In the genomic region with DNA sequence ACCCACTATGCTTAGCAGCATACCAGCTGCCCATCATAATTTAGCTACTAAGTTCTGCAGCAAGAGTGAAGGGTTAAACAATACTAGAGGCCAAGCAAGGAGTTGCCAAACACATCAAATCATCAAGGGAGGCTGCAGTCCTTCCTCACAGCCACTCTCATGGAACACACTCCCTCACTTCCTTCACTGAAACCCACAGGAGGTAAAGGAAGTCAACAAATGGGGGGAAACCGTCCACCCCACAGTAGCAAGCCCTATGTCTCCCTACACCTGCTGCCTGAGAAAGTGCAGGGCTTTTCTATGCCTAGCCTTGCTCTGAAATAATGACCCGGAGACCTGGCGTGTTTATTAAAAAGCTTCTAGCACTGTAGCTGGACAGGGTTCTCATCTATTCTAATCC, we compare ENCODE assay signal across 34 mouse cellular contexts. TPM values are rescaled to one million over a fixed set of nuclear protein-coding genes. Genes with fewer than 3 reads are reported as not detected.
DNase-seq lines count a peak whose midpoint lies in the region; ATAC-seq and TF ChIP-seq lines count a peak whose summit lies in the region.
"Had no signal": no experiment of that assay in that cellular context is flagged by ENCODE, and none has a peak within 500 bp of the region (broad histone marks: within the 10 kb centered on the region; RNA-seq: fewer than 3 reads in every experiment).

No protein-coding gene starts in this region.

- DNase-seq in heart, adult 8-10 months (ENCODE audit: low spot score), result no peak
- DNase-seq in thymus, postnatal 14 days, result peak; percentile 45
- no peak for DNase-seq in thymus, adult 2 months
- peak; percentile 23 for DNase-seq in splenic B cell, adult 2 months (ENCODE audit: low read depth, low spot score)
- DNase-seq in layer of hippocampus, adult 18-20 months (ENCODE audit: low spot score in 2 of 2), result no peak
- DNase-seq in gastrocnemius, adult 8-10 months (ENCODE audit: low spot score in 2 of 2), result no peak
- DNase-seq: adrenal gland, adult 2 months; adrenal gland, postnatal 14 days; cerebellum, adult 11 months; cerebellum, adult 2 months; cerebellum, adult 9-11 months; cerebellum, postnatal 25 days; embryo, embryonic 11 days; gastrocnemius, postnatal 10 days had no signal

- H3K9me3 ChIP-seq in heart, embryonic 14.5 days (ENCODE audit: control insufficient read depth, low read length), result no peaks in the 10 kb centered on the region
- H3K9me3 ChIP-seq: embryonic facial prominence, embryonic 10.5 days; embryonic facial prominence, embryonic 13.5 days; forebrain, embryonic 12.5 days; forebrain, embryonic 15.5 days; G1E; heart, embryonic 10.5 days; heart, embryonic 13.5 days; hindbrain, embryonic 10.5 days; hindbrain, embryonic 13.5 days had no signal

- no peak for TF ChIP-seq POLR2A in thymus, adult 2 months (IDR thresholded peaks at IDR 0.05; ENCODE audit: control insufficient read depth, extremely low read depth, insufficient read depth, low read length, poor library complexity)

- H3K27ac ChIP-seq in heart, embryonic 14.5 days (replicated peaks in 1 of 2; ENCODE audit: control insufficient read depth in 1 of 2, insufficient read depth in 1 of 2, low read depth in 2 of 2, low read length in 2 of 2), result no peak overlapping the region
- no peak overlapping the region for H3K27ac ChIP-seq in thymus, adult 2 months (ENCODE audit: control insufficient read depth, insufficient read depth, low read length)
- H3K27ac ChIP-seq: embryonic facial prominence, embryonic 10.5 days; embryonic facial prominence, embryonic 13.5 days; forebrain, embryonic 12.5 days; forebrain, embryonic 15.5 days; heart, embryonic 10.5 days; hindbrain, embryonic 10.5 days; hindbrain, embryonic 13.5 days had no signal

- H3K4me1 ChIP-seq in heart, embryonic 14.5 days (ENCODE audit: control insufficient read depth in 2 of 2, insufficient read depth in 2 of 2, low read length in 2 of 2), result peaks cover 16 to 18% of the 10 kb centered on the region in 2 experiments
- peaks cover 48% of the 10 kb centered on the region for H3K4me1 ChIP-seq in thymus, adult 2 months (replicated peaks; ENCODE audit: control insufficient read depth, insufficient read depth, low read length)
- H3K4me1 ChIP-seq: embryonic facial prominence, embryonic 13.5 days; forebrain, embryonic 12.5 days; forebrain, embryonic 15.5 days; hindbrain, embryonic 13.5 days had no signal

- peaks cover 77% of the 10 kb centered on the region for H3K27me3 ChIP-seq in heart, embryonic 14.5 days (ENCODE audit: control insufficient read depth, insufficient read depth, low read length)
- H3K27me3 ChIP-seq in thymus, adult 2 months (ENCODE audit: control insufficient read depth, insufficient read depth, low read length), result no peaks in the 10 kb centered on the region
- H3K27me3 ChIP-seq in splenic B cell, adult 2 months (ENCODE audit: control insufficient read depth, insufficient read depth, low read length, poor library complexity, severe bottlenecking), result no peaks in the 10 kb centered on the region
- H3K27me3 ChIP-seq: CH12.LX; embryonic facial prominence, embryonic 13.5 days; forebrain, embryonic 12.5 days; forebrain, embryonic 15.5 days; hindbrain, embryonic 13.5 days; Patski had no signal

- H3K9ac ChIP-seq in heart, embryonic 14.5 days (ENCODE audit: low read length), result no peak overlapping the region
- H3K9ac ChIP-seq: embryonic facial prominence, embryonic 13.5 days; forebrain, embryonic 12.5 days; forebrain, embryonic 15.5 days; heart, embryonic 13.5 days; hindbrain, embryonic 13.5 days had no signal

- 70% methylated on average over 3 of the region's 3 CpGs for WGBS in heart, embryonic 14.5 days
- WGBS in thymus, adult 2 months, result 15% methylated on average over 3 of the region's 3 CpGs

- H3K4me3 ChIP-seq in heart, embryonic 14.5 days (ENCODE audit: control insufficient read depth in 1 of 2, insufficient read depth in 1 of 2, low read depth in 1 of 2, low read length in 2 of 2), result no peak overlapping the region
- H3K4me3 ChIP-seq in thymus, adult 2 months (ENCODE audit: control insufficient read depth, insufficient read depth, low read length), result no peak overlapping the region
- H3K4me3 ChIP-seq: embryonic facial prominence, embryonic 10.5 days; embryonic facial prominence, embryonic 13.5 days; erythroblast, embryonic 14.5 days; forebrain, embryonic 12.5 days; forebrain, embryonic 15.5 days; heart, embryonic 10.5 days; heart, embryonic 13.5 days; hindbrain, embryonic 10.5 days; hindbrain, embryonic 13.5 days had no signal

- ATAC-seq in heart, embryonic 14.5 days (ENCODE audit: insufficient number of reproducible peaks, insufficient read depth, low FRiP score, low read depth), result no peak
- peak; percentile 40 to 52; a peak in 3 of 4 replicates for ATAC-seq in hematopoietic stem cell, adult 5-6 weeks (replicated peaks in 1 of 2; ENCODE audit: insufficient read depth in 1 of 2, low FRiP score in 2 of 2, low TSS enrichment in 1 of 2, low read depth in 1 of 2, poor library complexity in 2 of 2, severe bottlenecking in 2 of 2)
- ATAC-seq: forebrain, embryonic 15.5 days; hindbrain, embryonic 16.5 days; Patski had no signal

- peak overlapping the region; percentile 37; the same call in 1 of the 2 replicates for H3K4me2 ChIP-seq in heart, embryonic 14.5 days (ENCODE audit: low read length)
- H3K4me2 ChIP-seq: embryonic facial prominence, embryonic 13.5 days; forebrain, embryonic 12.5 days; forebrain, embryonic 15.5 days; hindbrain, embryonic 13.5 days had no signal

- H3K36me3 ChIP-seq in heart, embryonic 14.5 days (ENCODE audit: control insufficient read depth, insufficient read depth, low read length), result no peaks in the 10 kb centered on the region
- H3K36me3 ChIP-seq in thymus, adult 2 months (ENCODE audit: control insufficient read depth, insufficient read depth, low read length), result no peaks in the 10 kb centered on the region
- H3K36me3 ChIP-seq in splenic B cell, adult 2 months (ENCODE audit: control insufficient read depth, insufficient read depth, low read length, poor library complexity, severe bottlenecking), result no peaks in the 10 kb centered on the region
- H3K36me3 ChIP-seq: embryonic facial prominence, embryonic 10.5 days; embryonic facial prominence, embryonic 13.5 days; forebrain, embryonic 12.5 days; forebrain, embryonic 15.5 days; G1E; heart, embryonic 10.5 days; heart, embryonic 13.5 days; hindbrain, embryonic 10.5 days; hindbrain, embryonic 13.5 days had no signal

- TF ChIP-seq CTCF in thymus, adult 2 months (IDR thresholded peaks at IDR 0.05; ENCODE audit: borderline replicate concordance, control insufficient read depth, extremely low read depth, insufficient read depth, low read length, poor library complexity), result no peak

RNA-seq across cellular contexts. Expression of a gene that starts 35.5 kb away (rescaled TPM):
- polyA plus RNA-seq in heart, embryonic 14.5 days (2014; fragmentation: Nextera tagmentation; extraction: Ambion mirVana), result not detected in 2 replicates
- not detected for total RNA-seq in heart, adult 8-10 months (2022)
- 0.38 and 0.43 TPM in 2 replicates for polyA plus RNA-seq in thymus, adult 2 months (2012; rRNA removed)
- not detected in 2 replicates for total RNA-seq in hematopoietic stem cell, adult 5-6 weeks (2017)
- total RNA-seq in layer of hippocampus, adult 18-20 months (2021), result not detected
- not detected for total RNA-seq in gastrocnemius, adult 8-10 months (2022)
- total RNA-seq: adrenal gland, adult 2 months; adrenal gland, postnatal 14 days; adrenal gland, postnatal 4 days; CH12.LX; G1E; gastrocnemius, postnatal 10 days; gastrocnemius, postnatal 4 days; heart, adult 18-20 months; heart, postnatal 25 days had no signal
- polyA plus RNA-seq: adrenal gland, adult 2 months; embryonic facial prominence, embryonic 10.5 days; embryonic facial prominence, embryonic 13.5 days; erythroblast, embryonic 14.5 days; forebrain, embryonic 12.5 days; forebrain, embryonic 15.5 days; heart, embryonic 10.5 days; heart, embryonic 13.5 days; heart, postnatal 0 days; hindbrain, embryonic 10.5 days; hindbrain, embryonic 13.5 days; hindbrain, embryonic 16.5 days; Patski had no signal

RNA-seq across cellular contexts. Expression of a gene that starts 36.9 kb away (rescaled TPM):
- polyA plus RNA-seq in heart, embryonic 14.5 days (2014; fragmentation: Nextera tagmentation; extraction: Ambion mirVana), result 133 TPM in 2 replicates
- 100 to 1,000 TPM; 120 to 144 (median 136) TPM for total RNA-seq in heart, adult 8-10 months (2022)
- polyA plus RNA-seq in thymus, adult 2 months (2012; rRNA removed), result 161 and 179 TPM in 2 replicates
- total RNA-seq in hematopoietic stem cell, adult 5-6 weeks (2017), result 103 and 105 TPM in 2 replicates
- total RNA-seq in layer of hippocampus, adult 18-20 months (2021), result 100 to 1,000 TPM; 104 to 106 TPM
- total RNA-seq in gastrocnemius, adult 8-10 months (2022), result 10 to 100 TPM; 65.0 to 68.9 (median 65.6) TPM

Comparison
In these comparisons a context has a peak if more than half of its experiments do, and no peak if none do; other contexts are left out.
1. DNase-seq: peak in thymus, postnatal 14 days (single experiment) and splenic B cell, adult 2 months (single experiment); none in heart, adult 8-10 months (single experiment), thymus, adult 2 months (single experiment), layer of hippocampus, adult 18-20 months (0 of 2) and gastrocnemius, adult 8-10 months (0 of 2).